8 mouse cellular contexts compared by ENCODE assay signal in the genomic region with DNA sequence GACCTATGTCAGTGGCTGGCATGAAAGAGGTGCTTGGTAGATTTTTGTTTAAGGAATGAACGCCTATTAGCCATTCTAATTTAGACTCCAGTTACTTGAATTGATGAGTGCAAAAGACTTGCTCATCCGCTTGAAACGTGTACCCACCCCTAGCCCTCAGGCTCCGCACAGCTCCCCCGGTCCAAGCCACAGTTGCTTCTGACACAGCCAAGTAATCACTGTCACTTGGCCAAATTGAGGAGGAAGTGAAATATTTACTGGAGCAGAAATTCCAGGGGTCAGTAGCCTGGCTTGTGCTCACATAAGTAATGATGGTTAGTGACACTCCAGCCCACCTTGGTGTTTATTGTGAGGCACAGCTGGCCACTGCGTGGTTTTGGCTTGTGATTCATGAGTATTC.
DNase-seq lines count a peak whose midpoint lies in the region; ATAC-seq and TF ChIP-seq lines count a peak whose summit lies in the region.

No protein-coding gene starts in this region.

- no peak for TF ChIP-seq CTCF in cerebellum, adult 2 months (IDR thresholded peaks at IDR 0.05; ENCODE audit: borderline replicate concordance, insufficient read depth, low read depth, low read length)
- TF ChIP-seq CTCF in heart, postnatal 0 days (IDR thresholded peaks at IDR 0.05; ENCODE audit: low read depth): no peak

- no peak overlapping the region for H3K4me3 ChIP-seq in cerebellum, adult 2 months (replicated peaks; ENCODE audit: insufficient read depth, low read depth, low read length)
- H3K4me3 ChIP-seq in heart, postnatal 0 days (ENCODE audit: low read depth, low read length): no peak overlapping the region
- no peak overlapping the region for H3K4me3 ChIP-seq in limb, embryonic 13.5 days

- no peak for TF ChIP-seq POLR2A in cerebellum, adult 2 months (IDR thresholded peaks at IDR 0.05; ENCODE audit: borderline replicate concordance, insufficient read depth, low read length)

- WGBS in cerebellum, adult 2 months: 19% methylated on average over 6 of the region's 6 CpGs
- WGBS in heart, postnatal 0 days: 65% methylated on average over 6 of the region's 6 CpGs
- 64% methylated on average over 6 of the region's 6 CpGs for WGBS in limb, embryonic 13.5 days

- peak; percentile 39 for DNase-seq in 3T3-L1 (ENCODE audit: low read depth, low spot score)
- peak; percentile 47 to 60 for DNase-seq in cerebellum, adult 2 months
- no peak for DNase-seq in heart, postnatal 0 days (ENCODE audit: low spot score)
- DNase-seq in retina, embryonic 14.5 days (ENCODE audit: low spot score): peak; percentile 58
- no peak for DNase-seq in right cerebral cortex, postnatal 10 days (ENCODE audit: low spot score in 2 of 2)
- no peak for DNase-seq in right cerebral cortex, adult 18-20 months
- no peak for DNase-seq in testis, postnatal 10 days (ENCODE audit: low spot score)

- no peak for ATAC-seq in heart, postnatal 0 days (ENCODE audit: insufficient read depth, low read depth)
- ATAC-seq in limb, embryonic 13.5 days (ENCODE audit: low FRiP score, low read depth): no peak

- H3K27ac ChIP-seq in cerebellum, adult 2 months (ENCODE audit: insufficient read depth, low read length): no peak overlapping the region
- no peak overlapping the region for H3K27ac ChIP-seq in heart, postnatal 0 days (ENCODE audit: low read depth)
- H3K27ac ChIP-seq in limb, embryonic 13.5 days: no peak overlapping the region

- no peaks in the 10 kb centered on the region for H3K9me3 ChIP-seq in heart, postnatal 0 days (replicated peaks; ENCODE audit: control insufficient read depth, low read length)
- H3K9me3 ChIP-seq in limb, embryonic 13.5 days: no peaks in the 10 kb centered on the region

- peak overlapping the region; percentile 41; the same call in 1 of the 2 replicates for H3K4me2 ChIP-seq in heart, postnatal 0 days (ENCODE audit: low read depth, low read length)
- H3K4me2 ChIP-seq in limb, embryonic 13.5 days (replicated peaks): peak overlapping the region; percentile 30; the same call in 1 of the 2 replicates

- H3K9ac ChIP-seq in heart, postnatal 0 days (replicated peaks; ENCODE audit: low read depth, low read length): no peak overlapping the region
- no peak overlapping the region for H3K9ac ChIP-seq in limb, embryonic 13.5 days

- H3K4me1 ChIP-seq in cerebellum, adult 2 months (ENCODE audit: control insufficient read depth, insufficient read depth, low read length): peaks cover 21% of the 10 kb centered on the region
- peaks cover 15% of the 10 kb centered on the region for H3K4me1 ChIP-seq in heart, postnatal 0 days (ENCODE audit: control insufficient read depth, insufficient read depth)
- H3K4me1 ChIP-seq in limb, embryonic 13.5 days: peaks cover 19% of the 10 kb centered on the region

- H3K27me3 ChIP-seq in cerebellum, adult 2 months (ENCODE audit: control insufficient read depth, insufficient read depth, low read length): no peaks in the 10 kb centered on the region
- H3K27me3 ChIP-seq in heart, postnatal 0 days (ENCODE audit: control insufficient read depth, insufficient read depth, low read length): no peaks in the 10 kb centered on the region
- H3K27me3 ChIP-seq in limb, embryonic 13.5 days: no peaks in the 10 kb centered on the region

- H3K36me3 ChIP-seq in heart, postnatal 0 days (replicated peaks; ENCODE audit: control insufficient read depth, insufficient read depth, low read length): no peaks in the 10 kb centered on the region
- no peaks in the 10 kb centered on the region for H3K36me3 ChIP-seq in limb, embryonic 13.5 days

- no peak for TF ChIP-seq EP300 in heart, postnatal 0 days (IDR thresholded peaks at IDR 0.05; ENCODE audit: low read depth)

Comparison
In these comparisons a context has a peak if more than half of its experiments do, and no peak if none do; other contexts are left out.
1. DNase-seq: peak in 3T3-L1 (single experiment), cerebellum, adult 2 months (2 of 2) and retina, embryonic 14.5 days (single experiment); none in heart, postnatal 0 days (single experiment), right cerebral cortex, postnatal 10 days (0 of 2), right cerebral cortex, adult 18-20 months (single experiment) and testis, postnatal 10 days (single experiment).